Mouse (Mus musculus): ENCODE data around the gene Endog.

DNA sequence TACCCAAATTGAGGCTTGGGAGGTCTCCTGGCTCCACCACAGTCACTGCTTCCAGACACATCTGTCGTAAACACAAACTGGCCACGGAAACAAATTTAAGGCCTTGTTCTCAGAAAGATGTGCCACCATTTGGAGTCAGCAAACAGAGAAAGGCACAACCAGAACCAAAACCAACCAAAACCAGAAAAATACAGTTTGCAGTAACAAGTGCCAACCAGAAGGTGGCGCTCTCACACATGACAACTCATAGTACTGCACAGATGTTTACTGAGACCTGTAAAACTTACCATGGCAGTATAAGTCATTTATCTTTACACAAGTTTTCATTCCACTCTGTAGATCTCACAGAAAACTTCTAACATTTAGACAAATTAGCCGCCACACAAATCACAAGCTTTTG, 4.6 kb upstream of the Endog start:
- peak; percentile 42 for TF ChIP-seq CTCF (IDR thresholded peaks at IDR 0.05)
- no peak for TF ChIP-seq POLR2A (IDR thresholded peaks at IDR 0.05; ENCODE audit: insufficient read depth, low read depth, low read length)
- TF ChIP-seq EP300 (IDR thresholded peaks at IDR 0.05; ENCODE audit: insufficient read depth, low read depth, low read length): no peak
